Mouse (Mus musculus): ENCODE results near the gene Mal.

- TF ChIP-seq GATA1 (IDR thresholded peaks at IDR 0.05; ENCODE audit: low read length) = no peak
- no peak for TF ChIP-seq TAL1 (IDR thresholded peaks at IDR 0.05; ENCODE audit: low read length)
Observed at GRCm38 (mm10) chr2:127619311-127619710, 37.2 kb downstream of the Mal start.

All from erythroblast, embryonic 14.5 days (primary cell).